Mouse (Mus musculus): Measurements from ENCODE around the gene Gsg1.

Gene Gsg1

GRCm38 (mm10) chr6:135254153-135254552 is at the start of gene Gsg1:
Gene Gsg1, minus strand, starts transcription at chr6:135254351.
- no peak for ATAC-seq (ENCODE audit: insufficient number of reproducible peaks, low FRiP score, low TSS enrichment)

GRCm38 (mm10) chr6:135302421-135303125 is 48.4 kb upstream of the Gsg1 start:
- ATAC-seq (ENCODE audit: insufficient number of reproducible peaks, low FRiP score, low TSS enrichment), result no peak

- no peak for ATAC-seq (ENCODE audit: insufficient number of reproducible peaks, low FRiP score, low TSS enrichment)
Observed at GRCm38 (mm10) chr6:135300469-135300868, 46.3 kb upstream of the Gsg1 start.

- ATAC-seq (ENCODE audit: insufficient number of reproducible peaks, low FRiP score, low TSS enrichment), result no peak
Observed at GRCm38 (mm10) chr6:135299024-135299550, 44.9 kb upstream of the Gsg1 start.

- ATAC-seq (ENCODE audit: insufficient number of reproducible peaks, low FRiP score, low TSS enrichment), result no peak
Observed at GRCm38 (mm10) chr6:135297570-135297969, 43.4 kb upstream of the Gsg1 start.

- no peak for ATAC-seq (ENCODE audit: insufficient number of reproducible peaks, low FRiP score, low TSS enrichment)
Observed at GRCm38 (mm10) chr6:135296267-135296666, 42.1 kb upstream of the Gsg1 start.

GRCm38 (mm10) chr6:135295082-135295861 is 41.1 kb upstream of the Gsg1 start:
- ATAC-seq (ENCODE audit: insufficient number of reproducible peaks, low FRiP score, low TSS enrichment), result no peak

- ATAC-seq (ENCODE audit: insufficient number of reproducible peaks, low FRiP score, low TSS enrichment), result no peak
Observed at GRCm38 (mm10) chr6:135294150-135294549, 40.0 kb upstream of the Gsg1 start.

- no peak for ATAC-seq (ENCODE audit: insufficient number of reproducible peaks, low FRiP score, low TSS enrichment)
Observed at GRCm38 (mm10) chr6:135292391-135292790, 38.2 kb upstream of the Gsg1 start.

GRCm38 (mm10) chr6:135279856-135280255 is 25.7 kb upstream of the Gsg1 start:
- ATAC-seq (ENCODE audit: insufficient number of reproducible peaks, low FRiP score, low TSS enrichment), result no peak

- ATAC-seq (ENCODE audit: insufficient number of reproducible peaks, low FRiP score, low TSS enrichment), result no peak
Observed at GRCm38 (mm10) chr6:135279286-135279685, 25.1 kb upstream of the Gsg1 start.

- no peak for ATAC-seq (ENCODE audit: insufficient number of reproducible peaks, low FRiP score, low TSS enrichment)
Observed at GRCm38 (mm10) chr6:135278302-135278701, 24.2 kb upstream of the Gsg1 start.

- ATAC-seq (ENCODE audit: insufficient number of reproducible peaks, low FRiP score, low TSS enrichment), result no peak
Observed at GRCm38 (mm10) chr6:135276474-135277295, 22.5 kb upstream of the Gsg1 start.

GRCm38 (mm10) chr6:135275231-135275630 is 21.1 kb upstream of the Gsg1 start:
- ATAC-seq (ENCODE audit: insufficient number of reproducible peaks, low FRiP score, low TSS enrichment), result no peak

- no peak for ATAC-seq (ENCODE audit: insufficient number of reproducible peaks, low FRiP score, low TSS enrichment)
Observed at GRCm38 (mm10) chr6:135273066-135273465, 18.9 kb upstream of the Gsg1 start.

GRCm38 (mm10) chr6:135271761-135272160 is 17.6 kb upstream of the Gsg1 start:
- ATAC-seq (ENCODE audit: insufficient number of reproducible peaks, low FRiP score, low TSS enrichment), result no peak

GRCm38 (mm10) chr6:135269626-135270025 is 15.5 kb upstream of the Gsg1 start:
- no peak for ATAC-seq (ENCODE audit: insufficient number of reproducible peaks, low FRiP score, low TSS enrichment)

- ATAC-seq (ENCODE audit: insufficient number of reproducible peaks, low FRiP score, low TSS enrichment), result no peak
Observed at GRCm38 (mm10) chr6:135268392-135268791, 14.2 kb upstream of the Gsg1 start.

- no peak for ATAC-seq (ENCODE audit: insufficient number of reproducible peaks, low FRiP score, low TSS enrichment)
Observed at GRCm38 (mm10) chr6:135267221-135267620, 13.1 kb upstream of the Gsg1 start.

- ATAC-seq (ENCODE audit: insufficient number of reproducible peaks, low FRiP score, low TSS enrichment), result no peak
Observed at GRCm38 (mm10) chr6:135266056-135266455, 11.9 kb upstream of the Gsg1 start.

- no peak for ATAC-seq (ENCODE audit: insufficient number of reproducible peaks, low FRiP score, low TSS enrichment)
Observed at GRCm38 (mm10) chr6:135264136-135264535, 10.0 kb upstream of the Gsg1 start.
